Mouse (Mus musculus): ENCODE data around the gene E2f3. TPM values are rescaled to one million over a fixed set of nuclear protein-coding genes. Genes with fewer than 3 reads are reported as not detected.

The E2f3 gene
- polyA plus RNA-seq, 2 experiments from 2014 or later = 2.8 to 3.8 TPM

DNA sequence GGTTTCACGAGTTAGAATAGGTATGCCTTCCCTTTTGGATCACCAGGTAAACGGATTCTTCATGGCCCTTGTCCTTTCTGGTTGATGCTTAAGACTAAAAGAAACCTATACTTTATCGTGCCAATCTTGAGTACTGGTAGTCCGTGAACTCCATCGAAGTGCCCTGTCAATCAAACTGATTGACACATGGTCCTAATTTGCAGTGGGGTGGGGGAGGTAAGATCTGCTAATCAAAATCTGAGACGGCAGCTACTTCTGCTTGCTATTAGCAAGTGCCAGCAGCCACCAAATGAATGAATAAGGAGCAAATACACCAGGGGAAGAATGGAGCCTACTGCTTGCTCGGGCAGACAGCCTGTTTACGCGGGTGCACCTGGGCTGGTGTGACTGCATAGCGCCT is 72.3 kb downstream of the E2f3 start:
- ATAC-seq = no peak

DNA sequence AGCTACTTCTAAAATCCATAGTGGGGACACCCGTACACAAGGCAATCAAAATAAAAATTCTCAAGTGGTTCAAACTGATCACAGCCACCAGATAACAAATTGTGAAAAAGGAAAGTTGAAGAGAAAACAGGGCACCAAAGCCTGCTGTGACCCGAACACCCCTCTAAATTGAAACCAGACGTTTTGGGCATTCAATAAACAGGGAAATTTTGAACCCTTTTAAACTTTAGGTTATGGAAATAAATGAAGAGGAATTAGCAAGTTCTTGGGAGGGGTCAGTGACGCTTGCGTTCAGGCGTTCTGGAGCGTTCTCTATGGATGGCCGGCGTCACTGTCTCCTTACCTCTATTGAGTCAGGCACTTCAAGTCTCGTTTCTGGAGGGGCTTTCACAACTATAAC is 72.8 kb downstream of the E2f3 start:
- no peak for ATAC-seq

- no peak for ATAC-seq
Measured at GRCm38 (mm10) chr13:29912251-29912650, 73.6 kb downstream of the E2f3 start.

GRCm38 (mm10) chr13:29911141-29911540 is 74.7 kb downstream of the E2f3 start:
- ATAC-seq = no peak

- no peak for ATAC-seq
Measured at GRCm38 (mm10) chr13:29908431-29908830, 77.4 kb downstream of the E2f3 start.

DNA sequence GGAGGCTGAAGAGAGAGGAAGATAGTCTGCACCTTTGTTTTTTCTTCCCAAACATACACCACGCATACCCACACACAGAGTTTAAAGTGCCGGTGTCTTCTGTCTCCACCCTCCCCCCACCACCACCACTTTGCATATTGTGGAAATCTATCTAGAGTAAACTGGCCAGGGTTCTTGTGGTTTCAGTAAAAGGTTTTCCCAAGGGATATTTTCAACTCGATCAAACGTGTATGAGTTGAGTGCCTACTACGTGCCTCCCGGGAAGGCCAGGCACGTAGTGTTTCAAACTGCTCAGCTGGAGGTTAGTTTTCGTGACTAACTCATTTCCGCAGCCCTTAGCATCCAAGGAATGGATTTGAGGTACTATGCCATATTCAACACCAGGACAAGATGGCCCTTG is 77.9 kb downstream of the E2f3 start:
- no peak for ATAC-seq

DNA sequence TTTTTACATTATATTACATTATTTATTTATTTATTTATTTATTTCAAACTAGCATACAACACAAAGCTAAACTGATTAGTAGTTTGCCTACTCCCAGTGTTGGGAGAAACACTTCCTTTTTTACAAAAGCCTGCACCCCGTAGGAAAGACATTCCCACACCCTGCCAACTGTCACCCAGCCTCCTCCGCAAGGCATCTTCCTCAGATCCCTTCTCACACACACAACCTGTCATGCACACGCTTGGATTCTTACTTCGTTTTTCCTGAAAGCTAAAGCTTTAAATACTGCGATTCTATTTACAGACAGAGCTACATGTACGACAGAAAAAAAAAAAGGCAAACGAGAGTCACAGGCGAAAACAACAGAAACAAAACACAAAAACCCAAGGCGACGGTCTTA is 79.1 kb downstream of the E2f3 start:
- ATAC-seq = no peak

DNA sequence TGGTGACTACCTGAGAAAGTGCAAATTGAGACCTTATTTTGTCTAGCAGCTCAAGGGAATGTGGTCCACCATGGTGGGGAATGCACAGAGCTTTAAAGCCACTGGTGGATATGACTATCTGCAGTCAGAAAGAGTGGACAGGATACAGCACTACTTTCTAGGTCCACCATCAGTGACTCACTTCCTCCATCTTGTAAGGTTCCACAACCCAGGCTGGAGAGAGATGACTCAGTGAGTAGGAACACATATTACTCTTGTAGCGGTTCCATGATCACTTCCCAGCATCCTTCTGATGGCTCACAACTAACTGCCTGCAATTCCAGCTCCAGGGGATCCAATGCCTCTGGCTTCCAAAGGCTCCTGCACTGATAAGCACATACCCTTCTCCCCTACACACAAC is 82.5 kb downstream of the E2f3 start:
- ATAC-seq = no peak

- no peak for ATAC-seq
Measured at GRCm38 (mm10) chr13:29902676-29903075, 83.2 kb downstream of the E2f3 start.

DNA sequence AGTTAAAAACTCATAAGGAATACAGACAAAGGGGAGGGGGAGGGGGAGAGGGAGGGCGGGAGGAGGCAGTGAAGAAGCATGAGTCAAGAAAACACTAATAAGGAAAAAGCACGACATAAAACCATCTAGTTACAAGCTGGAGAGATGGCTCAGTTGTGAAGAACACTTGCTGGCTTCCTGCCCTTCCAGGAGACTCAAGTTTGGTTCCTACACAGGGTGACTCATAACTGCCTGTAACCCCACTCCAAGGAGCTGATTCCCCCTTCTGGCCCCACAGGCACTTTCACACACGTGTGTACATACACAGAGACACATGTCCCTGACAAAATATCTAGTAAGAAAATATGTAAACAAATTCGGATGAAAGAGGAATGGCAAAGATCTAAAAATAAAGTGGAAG is 84.2 kb downstream of the E2f3 start:
- no peak for ATAC-seq

DNA sequence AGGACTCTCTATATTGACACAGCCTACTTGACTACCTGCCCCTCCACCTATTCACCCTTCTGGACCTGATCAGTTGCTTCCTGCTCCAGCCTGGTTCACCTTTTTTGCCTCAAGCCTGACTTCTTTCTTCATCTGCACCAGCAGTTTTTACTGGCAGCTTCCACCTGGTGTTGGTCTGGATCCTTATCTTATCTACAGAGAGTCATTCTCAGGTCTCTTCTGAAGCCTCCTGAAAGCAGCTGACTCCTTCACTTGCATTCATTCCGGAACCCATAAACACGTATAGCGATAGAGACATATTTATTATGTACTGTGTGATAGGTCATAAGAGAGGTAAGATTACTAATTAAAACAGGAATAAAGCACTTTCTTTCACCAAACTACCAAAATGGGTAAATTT is 119.1 kb downstream of the E2f3 start:
- no peak for ATAC-seq

DNA sequence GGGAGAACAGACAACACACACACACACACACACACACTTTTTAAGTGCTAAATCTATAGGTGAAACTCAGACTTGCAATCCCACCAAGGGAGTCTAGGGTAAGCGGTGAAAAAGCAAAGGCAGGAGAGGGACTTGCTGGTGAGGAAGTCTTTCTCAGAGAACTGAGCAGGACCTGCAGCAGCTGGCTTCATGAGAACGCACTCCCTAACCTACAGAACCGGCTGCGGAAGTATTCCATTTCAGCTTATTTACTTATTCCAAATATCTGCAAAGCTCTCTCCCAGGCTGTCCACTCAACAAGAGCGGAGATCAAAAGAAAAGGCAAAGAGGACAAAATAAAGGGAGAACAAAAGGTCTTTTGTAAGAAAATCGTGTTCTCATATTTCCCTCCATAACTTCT is 121.5 kb downstream of the E2f3 start:
- no peak for ATAC-seq

DNA sequence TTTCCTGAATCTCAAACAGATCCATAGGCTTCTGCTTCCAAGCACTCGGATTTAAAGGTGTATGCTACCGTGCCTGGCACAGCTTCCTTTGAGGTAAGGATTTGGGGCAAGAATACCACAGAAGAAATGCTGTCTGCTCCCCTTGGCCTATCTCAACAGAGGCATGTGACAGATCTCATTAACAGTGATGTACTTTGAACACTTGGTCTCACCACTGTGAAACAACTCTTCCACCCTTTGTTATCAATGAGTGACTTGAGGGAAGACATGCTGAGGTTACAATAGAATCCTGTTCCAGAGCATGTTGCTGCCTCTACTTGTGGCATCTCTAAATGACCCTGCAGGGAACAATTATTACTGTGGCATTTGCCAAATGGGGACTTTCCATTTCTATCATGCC is 125.8 kb downstream of the E2f3 start:
- ATAC-seq = no peak

DNA sequence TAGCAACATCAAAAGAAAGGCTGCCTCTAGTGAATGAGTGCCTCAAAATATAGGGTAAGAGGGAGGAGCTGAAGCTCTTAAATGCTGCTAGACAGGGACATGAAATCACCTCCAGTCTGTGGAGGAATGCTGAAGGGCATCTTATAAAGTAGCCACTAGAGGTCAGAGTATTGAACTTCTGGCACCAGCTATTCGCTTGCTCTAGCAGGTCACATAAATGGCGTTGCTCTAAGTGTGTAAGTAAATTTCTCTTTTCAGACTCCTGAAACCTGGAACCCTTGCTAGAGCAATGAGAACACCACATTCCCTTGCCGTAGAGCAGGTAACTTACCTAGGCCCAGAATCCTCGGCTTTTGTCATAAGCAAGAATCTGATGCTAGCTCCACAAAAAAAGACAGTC is 128.4 kb downstream of the E2f3 start:
- ATAC-seq = peak; percentile 83

Other genes starting within 250 kb of the E2f3 start
- gene Cdkal1, start 130.4 kb downstream of the E2f3 start, polyA plus RNA-seq (2017; shearing (Covaris generic)) = 10 to 100 TPM; 42.5 to 49.3 TPM
- gene Mboat1, start 150.4 kb upstream of the E2f3 start, polyA plus RNA-seq (2017; shearing (Covaris generic)) = 1 to 10 TPM; 9.6 to 9.8 TPM